Comparison of ENCODE assay signal across 20 mouse cellular contexts in the genomic region with DNA sequence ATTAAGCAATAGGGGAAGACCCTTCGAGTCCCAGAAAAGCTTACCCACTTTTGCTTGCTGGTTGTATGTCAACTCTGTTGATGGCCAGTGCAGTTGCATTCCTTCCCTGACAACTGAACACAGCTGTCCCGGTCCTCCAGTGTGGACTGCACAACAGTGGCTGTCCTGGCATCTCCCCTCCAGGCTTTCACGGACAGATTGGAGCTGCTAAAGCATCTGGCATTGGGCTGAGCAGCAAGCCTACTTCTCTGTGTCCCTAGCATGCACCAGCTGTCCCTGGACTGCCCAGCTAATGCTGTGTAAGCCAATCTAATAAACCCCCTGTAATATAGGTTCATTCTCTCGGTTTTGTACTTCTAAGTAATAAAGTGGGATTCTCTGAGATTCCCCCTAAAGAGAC. TPM values are rescaled to one million over a fixed set of nuclear protein-coding genes. Genes with fewer than 3 reads are reported as not detected.
DNase-seq lines count a peak whose midpoint lies in the region; ATAC-seq lines count a peak whose summit lies in the region.
"Had no signal": no experiment of that assay in that cellular context is flagged by ENCODE, and none has a peak within 500 bp of the region (broad histone marks: within the 10 kb centered on the region; RNA-seq: fewer than 3 reads in every experiment).

No protein-coding gene starts in this region.

- no peak overlapping the region for H3K9ac ChIP-seq in hindbrain, embryonic 16.5 days (ENCODE audit: low read depth, low read length)
- H3K9ac ChIP-seq: heart, embryonic 12.5 days; liver, embryonic 12.5 days had no signal

- intact Hi-C loops in left cerebral cortex, postnatal 4 days (cut with DNase I) = no loop called here

- DNase-seq in cerebellum, postnatal 10 days = peak; percentile 56 to 70
- DNase-seq in cerebellum, postnatal 25 days = no peak
- peak; percentile 41 for DNase-seq in left cerebral cortex, postnatal 4 days
- no peak for DNase-seq in left cerebral cortex, adult 8-10 months (ENCODE audit: low spot score in 2 of 2)
- peak; percentile 13 for DNase-seq in mesoderm, embryonic 11.5 days (ENCODE audit: low read depth, low spot score)
- DNase-seq in spleen, adult 12 weeks (ENCODE audit: low spot score) = no peak
- DNase-seq: cerebellum, adult 9-11 months; kidney, adult 11 months; kidney, postnatal 10 days had no signal

- H3K27me3 ChIP-seq in hindbrain, embryonic 16.5 days (replicated peaks; ENCODE audit: control insufficient read depth, insufficient read depth, low read length) = no peaks in the 10 kb centered on the region
- H3K27me3 ChIP-seq: liver, embryonic 12.5 days had no signal

- H3K9me3 ChIP-seq in hindbrain, embryonic 16.5 days (ENCODE audit: control insufficient read depth, low read length) = no peaks in the 10 kb centered on the region
- H3K9me3 ChIP-seq: heart, embryonic 12.5 days; liver, embryonic 12.5 days had no signal

- peaks cover 7% of the 10 kb centered on the region for H3K4me1 ChIP-seq in hindbrain, embryonic 16.5 days (ENCODE audit: control insufficient read depth, insufficient read depth, low read depth, low read length)
- H3K4me1 ChIP-seq: liver, embryonic 12.5 days had no signal

- no peak overlapping the region for H3K4me3 ChIP-seq in hindbrain, embryonic 16.5 days (ENCODE audit: low read length)
- H3K4me3 ChIP-seq: erythroblast, embryonic 14.5 days; heart, embryonic 12.5 days; layer of hippocampus, adult 2 months; liver, embryonic 12.5 days had no signal

- H3K36me3 ChIP-seq in hindbrain, embryonic 16.5 days (ENCODE audit: control insufficient read depth, insufficient read depth, low read length) = no peaks in the 10 kb centered on the region
- H3K36me3 ChIP-seq: G1E; heart, embryonic 12.5 days; liver, embryonic 12.5 days had no signal

- WGBS in hindbrain, embryonic 16.5 days = 51% methylated on average over 4 of the region's 4 CpGs

- 0 out of 2 replicates have a peak, but pooled peaks have one; percentile 14 for ATAC-seq in hindbrain, embryonic 16.5 days
- no peak for ATAC-seq in frontal cortex, adult (ENCODE audit: low TSS enrichment)
- ATAC-seq: CD4-positive, CD25-positive, alpha-beta regulatory T cell, adult 4 months; liver, embryonic 12.5 days; midbrain, embryonic 16.5 days had no signal

- no peak overlapping the region for H3K4me2 ChIP-seq in hindbrain, embryonic 16.5 days (ENCODE audit: low read length)
- H3K4me2 ChIP-seq: heart, embryonic 12.5 days; liver, embryonic 12.5 days had no signal

- H3K27ac ChIP-seq in hindbrain, embryonic 16.5 days (ENCODE audit: low read depth, low read length) = no peak overlapping the region
- H3K27ac ChIP-seq: layer of hippocampus, adult 2 months; liver, embryonic 12.5 days had no signal

RNA-seq across cellular contexts. Expression of a gene that starts 21.2 kb away (rescaled TPM):
- 10 to 100 TPM; 62.3 to 64.6 TPM for total RNA-seq in left cerebral cortex, postnatal 4 days (2021)
- total RNA-seq in left cerebral cortex, adult 8-10 months (2022) = 100 to 1,000 TPM; 179 to 198 (median 184) TPM
- 12.8 and 13.6 TPM in 2 replicates for polyA plus RNA-seq in hindbrain, embryonic 16.5 days (2015; fragmentation: Nextera tagmentation; extraction: Ambion mirVana)
- total RNA-seq: hematopoietic stem cell, adult 5-6 weeks; megakaryocyte progenitor cell, adult 5-6 weeks had no signal
- polyA plus RNA-seq: CD4-positive, CD25-positive, alpha-beta regulatory T cell, adult 4 months; erythroblast, embryonic 14.5 days; G1E had no signal

RNA-seq across cellular contexts. Expression of a gene that starts 59.9 kb away (rescaled TPM):
- 10 to 100 TPM; 37.2 to 38.6 TPM for total RNA-seq in left cerebral cortex, postnatal 4 days (2021)
- total RNA-seq in left cerebral cortex, adult 8-10 months (2022) = 10 to 100 TPM; 43.2 to 49.2 (median 45.7) TPM
- 30.3 and 34.5 TPM in 2 replicates for polyA plus RNA-seq in hindbrain, embryonic 16.5 days (2015; fragmentation: Nextera tagmentation; extraction: Ambion mirVana)

Comparison
In these comparisons a context has a peak if more than half of its experiments do, and no peak if none do; other contexts are left out.
1. DNase-seq: peak in cerebellum, postnatal 10 days (2 of 2), left cerebral cortex, postnatal 4 days (single experiment) and mesoderm, embryonic 11.5 days (single experiment); none in cerebellum, postnatal 25 days (0 of 2), left cerebral cortex, adult 8-10 months (0 of 2) and spleen, adult 12 weeks (single experiment).